Mouse (Mus musculus) layer of hippocampus, postnatal 10 days (tissue): ENCODE measurements around the gene Gm10352. TPM values are rescaled to one million over a fixed set of nuclear protein-coding genes. Genes with fewer than 3 reads are reported as not detected.
"Not testable (repeated sequence)": the region's sequence is repeated elsewhere in the genome, so short reads cannot be mapped to it uniquely, and the experiment has no call there.

Source experiments
- DNase-seq, 2 experiments: peaks; one replicate each; pipeline ENCODE4 v3.0.0; 2021; ENCODE audit warnings: low spot score in 2 of 2
- long read RNA-seq: library from polyadenylated mRNA; stranded (forward); transcript quantifications from one replicate; pipeline ENCODE4 v2.0.0, GENCODE M21; 2023
- total RNA-seq, 2 experiments: library from RNA; stranded (reverse); gene quantifications; 2 replicates each; pipeline ENCODE4 v1.2.3; 2021

Gm10352 gene
- total RNA-seq: not detected
- long read RNA-seq: 0 reads

- DNase-seq: not testable (repeated sequence)
These were observed at the start of gene Gm10352 for GRCm38 (mm10) chrY:2900689-2901088. Gm10352 (plus strand) TSS chrY:2900989.

- not testable (repeated sequence) for DNase-seq
These were observed 31.5 kb downstream of the Gm10352 start, which contains the start of gene Gm29289 for GRCm38 (mm10) chrY:2932282-2932681. Gm29289 (plus strand) TSS chrY:2932582.

Other genes starting within 250 kb of the Gm10352 start
- not detected for gene Sry, start 237.3 kb upstream of the Gm10352 start, total RNA-seq
- not detected for gene H2al2b, start 180.3 kb upstream of the Gm10352 start, total RNA-seq
- gene Gm4064, start 104.8 kb upstream of the Gm10352 start, total RNA-seq: not detected
- not detected for gene Rbmy, start 70.3 kb upstream of the Gm10352 start, total RNA-seq
- gene Gm10256, start 70.3 kb upstream of the Gm10352 start, total RNA-seq: not detected
- gene Gm29289, start 31.6 kb downstream of the Gm10352 start, total RNA-seq: not detected